19 mouse cellular contexts compared by ENCODE assay signal in genomic region chr5:36134302-36134701, GRCm38 (mm10).
"Had no signal": no experiment of that assay in that cellular context is flagged by ENCODE, and none has a peak within 500 bp of the region (broad histone marks: within the 10 kb centered on the region; RNA-seq: fewer than 3 reads in every experiment).

No protein-coding gene starts in this region.

- ATAC-seq: liver, embryonic 12.5 days; midbrain, embryonic 13.5 days; midbrain, embryonic 16.5 days had no signal

- H3K9ac ChIP-seq: kidney, embryonic 15.5 days; limb, embryonic 13.5 days; liver, embryonic 12.5 days; liver, embryonic 15.5 days; lung, embryonic 15.5 days; midbrain, embryonic 13.5 days had no signal

- H3K36me3 ChIP-seq: kidney, embryonic 15.5 days; limb, embryonic 10.5 days; limb, embryonic 13.5 days; liver, embryonic 12.5 days; liver, embryonic 15.5 days; lung, embryonic 15.5 days; midbrain, embryonic 10.5 days; midbrain, embryonic 13.5 days had no signal

- H3K4me1 ChIP-seq: kidney, embryonic 15.5 days; liver, embryonic 15.5 days; megakaryocyte, embryonic 14.5 days had no signal

- H3K27me3 ChIP-seq: kidney, embryonic 15.5 days; limb, embryonic 13.5 days; liver, embryonic 12.5 days; liver, embryonic 15.5 days; lung, embryonic 15.5 days; midbrain, embryonic 13.5 days had no signal

- DNase-seq: kidney, postnatal 10 days; kidney, postnatal 36 days; layer of hippocampus, adult 9-11 months; liver; lung, adult 18-20 months; lung, postnatal 10 days; lung, postnatal 36 days; thymus, adult 18-20 months; thymus, postnatal 36 days had no signal

- H3K4me3 ChIP-seq: kidney, embryonic 15.5 days; limb, embryonic 10.5 days; limb, embryonic 13.5 days; liver, embryonic 12.5 days; liver, embryonic 15.5 days; lung, embryonic 15.5 days; megakaryocyte, embryonic 14.5 days; midbrain, embryonic 10.5 days; midbrain, embryonic 13.5 days had no signal

- H3K27ac ChIP-seq: kidney, embryonic 15.5 days; limb, embryonic 10.5 days; limb, embryonic 13.5 days; liver, embryonic 12.5 days; liver, embryonic 15.5 days; lung, embryonic 15.5 days; midbrain, embryonic 10.5 days; midbrain, embryonic 13.5 days had no signal
